Mouse (Mus musculus): ENCODE data around the gene St3gal5. TPM values are rescaled to one million over a fixed set of nuclear protein-coding genes. Genes with fewer than 3 reads are reported as not detected.
"Not testable (repeated sequence)": the region's sequence is repeated elsewhere in the genome, so short reads cannot be mapped to it uniquely, and the experiment has no call there.

The St3gal5 gene
- polyA plus RNA-seq, 1 experiment from 2014 or later = 44.4 TPM

- peaks cover 51% of the 10 kb centered on the region for H3K36me3 ChIP-seq (ENCODE audit: control insufficient read depth, insufficient read depth, low read length)
- 34% methylated on average over 7 of the region's 7 CpGs for WGBS
- ATAC-seq (ENCODE audit: insufficient number of reproducible peaks, insufficient read depth, low FRiP score, low read depth) = no peak
Observed at GRCm38 (mm10) chr6:72144353-72144752, 47.0 kb downstream of the St3gal5 start.

GRCm38 (mm10) chr6:72146803-72147202, 49.4 kb downstream of the St3gal5 start:
- peaks cover 63% of the 10 kb centered on the region for H3K36me3 ChIP-seq (ENCODE audit: control insufficient read depth, insufficient read depth, low read length)
- no peak overlapping the region for H3K27ac ChIP-seq (replicated peaks in 1 of 2; ENCODE audit: control insufficient read depth in 1 of 2, insufficient read depth in 1 of 2, low read depth in 2 of 2, low read length in 2 of 2)
- H3K4me3 ChIP-seq (ENCODE audit: control insufficient read depth in 1 of 2, insufficient read depth in 1 of 2, low read depth in 1 of 2, low read length in 2 of 2) = no peak overlapping the region
- peaks cover 0 to 3% of the 10 kb centered on the region in 2 experiments; a peak in 1 of 4 replicates for H3K4me1 ChIP-seq (ENCODE audit: control insufficient read depth in 2 of 2, insufficient read depth in 2 of 2, low read length in 2 of 2)
- no peak overlapping the region for H3K4me2 ChIP-seq (ENCODE audit: low read length)
- WGBS = 90% methylated on average over 14 of the region's 14 CpGs
- ATAC-seq (ENCODE audit: insufficient number of reproducible peaks, insufficient read depth, low FRiP score, low read depth) = no peak
- H3K9me3 ChIP-seq (ENCODE audit: control insufficient read depth, low read length) = peaks cover 8% of the 10 kb centered on the region; the same call in 1 of the 2 replicates
- H3K27me3 ChIP-seq (ENCODE audit: control insufficient read depth, insufficient read depth, low read length) = no peaks in the 10 kb centered on the region
- H3K9ac ChIP-seq (ENCODE audit: low read length) = no peak overlapping the region

More at GRCm38 (mm10) chr6:72144353-72144752, 47.0 kb downstream of the St3gal5 start:
- no peak overlapping the region for H3K4me2 ChIP-seq (ENCODE audit: low read length)
- H3K9ac ChIP-seq (ENCODE audit: low read length) = no peak overlapping the region
- no peaks in the 10 kb centered on the region for H3K9me3 ChIP-seq (ENCODE audit: control insufficient read depth, low read length)
- no peaks in the 10 kb centered on the region for H3K27me3 ChIP-seq (ENCODE audit: control insufficient read depth, insufficient read depth, low read length)
- peaks cover 8 to 14% of the 10 kb centered on the region in 2 experiments; a peak in 3 of 4 replicates for H3K4me1 ChIP-seq (ENCODE audit: control insufficient read depth in 2 of 2, insufficient read depth in 2 of 2, low read length in 2 of 2)
- no peak overlapping the region for H3K27ac ChIP-seq (replicated peaks in 1 of 2; ENCODE audit: control insufficient read depth in 1 of 2, insufficient read depth in 1 of 2, low read depth in 2 of 2, low read length in 2 of 2)
- H3K4me3 ChIP-seq (ENCODE audit: control insufficient read depth in 1 of 2, insufficient read depth in 1 of 2, low read depth in 1 of 2, low read length in 2 of 2) = no peak overlapping the region

DNA sequence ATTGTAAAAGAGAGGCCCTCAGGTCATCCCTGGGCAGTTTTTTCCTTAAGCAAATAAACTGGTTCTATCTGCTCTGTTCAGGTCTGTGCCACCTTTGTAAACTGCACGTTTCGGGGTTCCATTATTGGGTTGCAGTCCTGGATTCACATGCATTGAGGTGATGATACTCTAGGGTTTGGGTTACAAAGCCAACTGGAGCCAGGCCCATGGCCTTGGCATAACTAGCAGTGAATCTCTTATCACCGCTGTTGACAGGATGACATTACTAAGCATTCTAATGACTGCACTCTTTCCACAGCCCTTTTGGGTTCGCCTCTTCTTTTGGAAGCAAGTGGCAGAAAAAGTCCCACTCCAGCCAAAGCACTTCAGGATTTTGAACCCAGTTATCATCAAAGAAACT, 51.3 kb downstream of the St3gal5 start:
- H3K36me3 ChIP-seq (ENCODE audit: control insufficient read depth, insufficient read depth, low read length) = peaks cover 66% of the 10 kb centered on the region
- ATAC-seq (ENCODE audit: insufficient number of reproducible peaks, insufficient read depth, low FRiP score, low read depth) = no peak
- peaks cover 8% of the 10 kb centered on the region; the same call in 1 of the 2 replicates for H3K9me3 ChIP-seq (ENCODE audit: control insufficient read depth, low read length)
- peaks cover 0 to 3% of the 10 kb centered on the region in 2 experiments; a peak in 1 of 4 replicates for H3K4me1 ChIP-seq (ENCODE audit: control insufficient read depth in 2 of 2, insufficient read depth in 2 of 2, low read length in 2 of 2)
- H3K27me3 ChIP-seq (ENCODE audit: control insufficient read depth, insufficient read depth, low read length) = no peaks in the 10 kb centered on the region
- no peak overlapping the region for H3K27ac ChIP-seq (replicated peaks in 1 of 2; ENCODE audit: control insufficient read depth in 1 of 2, insufficient read depth in 1 of 2, low read depth in 2 of 2, low read length in 2 of 2)
- H3K4me2 ChIP-seq (ENCODE audit: low read length) = no peak overlapping the region
- H3K9ac ChIP-seq (ENCODE audit: low read length) = no peak overlapping the region
- no peak overlapping the region for H3K4me3 ChIP-seq (ENCODE audit: control insufficient read depth in 1 of 2, insufficient read depth in 1 of 2, low read depth in 1 of 2, low read length in 2 of 2)
- 85% methylated on average over 4 of the region's 4 CpGs for WGBS

DNA sequence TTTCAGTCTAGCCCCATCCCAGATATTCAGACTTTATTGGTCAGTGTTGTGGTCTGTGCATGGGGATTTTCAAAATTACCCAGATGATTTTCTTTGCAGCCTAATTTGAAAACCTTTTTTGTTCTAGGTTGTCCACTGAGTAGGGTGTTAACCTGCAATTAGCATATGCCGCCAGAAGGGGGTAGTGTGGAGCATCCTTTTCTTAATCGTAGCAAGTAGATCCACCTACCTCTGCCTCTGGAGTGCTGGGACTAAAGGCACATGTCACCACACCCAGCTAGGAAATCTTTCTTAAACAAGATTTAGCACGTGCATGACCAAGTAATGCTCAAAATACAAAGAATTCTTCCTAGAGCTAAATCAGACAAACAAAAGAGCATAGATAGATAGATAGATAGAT, 52.4 kb downstream of the St3gal5 start:
- H3K27me3 ChIP-seq (ENCODE audit: control insufficient read depth, insufficient read depth, low read length) = no peaks in the 10 kb centered on the region
- H3K9ac ChIP-seq (ENCODE audit: low read length) = no peak overlapping the region
- peaks cover 8% of the 10 kb centered on the region; the same call in 1 of the 2 replicates for H3K9me3 ChIP-seq (ENCODE audit: control insufficient read depth, low read length)
- 83% methylated on average over 3 of the region's 3 CpGs for WGBS
- H3K4me2 ChIP-seq (ENCODE audit: low read length) = no peak overlapping the region
- no peak overlapping the region for H3K4me3 ChIP-seq (ENCODE audit: control insufficient read depth in 1 of 2, insufficient read depth in 1 of 2, low read depth in 1 of 2, low read length in 2 of 2)
- peaks cover 70% of the 10 kb centered on the region for H3K36me3 ChIP-seq (ENCODE audit: control insufficient read depth, insufficient read depth, low read length)
- ATAC-seq (ENCODE audit: insufficient number of reproducible peaks, insufficient read depth, low FRiP score, low read depth) = no peak
- no peaks in the 10 kb centered on the region for H3K4me1 ChIP-seq (ENCODE audit: control insufficient read depth in 2 of 2, insufficient read depth in 2 of 2, low read length in 2 of 2)
- H3K27ac ChIP-seq (replicated peaks in 1 of 2; ENCODE audit: control insufficient read depth in 1 of 2, insufficient read depth in 1 of 2, low read depth in 2 of 2, low read length in 2 of 2) = no peak overlapping the region

GRCm38 (mm10) chr6:72152707-72153106, 55.3 kb downstream of the St3gal5 start:
- H3K27me3 ChIP-seq (ENCODE audit: control insufficient read depth, insufficient read depth, low read length) = no peaks in the 10 kb centered on the region
- no peak for ATAC-seq (ENCODE audit: insufficient number of reproducible peaks, insufficient read depth, low FRiP score, low read depth)
- peaks cover 8% of the 10 kb centered on the region; the same call in 1 of the 2 replicates for H3K9me3 ChIP-seq (ENCODE audit: control insufficient read depth, low read length)
- WGBS = 84% methylated on average over 7 of the region's 7 CpGs
- peaks cover 67% of the 10 kb centered on the region for H3K36me3 ChIP-seq (ENCODE audit: control insufficient read depth, insufficient read depth, low read length)
- no peak overlapping the region for H3K27ac ChIP-seq (replicated peaks in 1 of 2; ENCODE audit: control insufficient read depth in 1 of 2, insufficient read depth in 1 of 2, low read depth in 2 of 2, low read length in 2 of 2)
- no peak overlapping the region for H3K4me3 ChIP-seq (ENCODE audit: control insufficient read depth in 1 of 2, insufficient read depth in 1 of 2, low read depth in 1 of 2, low read length in 2 of 2)
- H3K9ac ChIP-seq (ENCODE audit: low read length) = no peak overlapping the region
- H3K4me1 ChIP-seq (ENCODE audit: control insufficient read depth in 2 of 2, insufficient read depth in 2 of 2, low read length in 2 of 2) = no peaks in the 10 kb centered on the region
- H3K4me2 ChIP-seq (ENCODE audit: low read length) = no peak overlapping the region

GRCm38 (mm10) chr6:72153455-72153854, 56.1 kb downstream of the St3gal5 start:
- Histone ChIP-seq H3K9me3 (ENCODE audit: control insufficient read depth, low read length) (peaks cover 8% of the 10 kb centered on the region; the same call in 1 of the 2 replicates), H3K4me2 (ENCODE audit: low read length) (no peak overlapping the region), H3K36me3 (ENCODE audit: control insufficient read depth, insufficient read depth, low read length) (peaks cover 62% of the 10 kb centered on the region), H3K4me3 (ENCODE audit: control insufficient read depth in 1 of 2, insufficient read depth in 1 of 2, low read depth in 1 of 2, low read length in 2 of 2) (no peak overlapping the region), H3K27ac (replicated peaks in 1 of 2; ENCODE audit: control insufficient read depth in 1 of 2, insufficient read depth in 1 of 2, low read depth in 2 of 2, low read length in 2 of 2) (no peak overlapping the region), H3K9ac (ENCODE audit: low read length) (no peak overlapping the region), H3K4me1 (ENCODE audit: control insufficient read depth in 2 of 2, insufficient read depth in 2 of 2, low read length in 2 of 2) (no peaks in the 10 kb centered on the region), H3K27me3 (ENCODE audit: control insufficient read depth, insufficient read depth, low read length) (no peaks in the 10 kb centered on the region)
- WGBS = 91% methylated on average over 11 of the region's 11 CpGs
- ATAC-seq (ENCODE audit: insufficient number of reproducible peaks, insufficient read depth, low FRiP score, low read depth) = no peak

- not testable (repeated sequence) for H3K9me3 ChIP-seq (ENCODE audit: control insufficient read depth, low read length); H3K4me1 ChIP-seq (ENCODE audit: control insufficient read depth in 2 of 2, insufficient read depth in 2 of 2, low read length in 2 of 2); H3K9ac ChIP-seq (ENCODE audit: low read length); H3K4me2 ChIP-seq (ENCODE audit: low read length); H3K27me3 ChIP-seq (ENCODE audit: control insufficient read depth, insufficient read depth, low read length); ATAC-seq (ENCODE audit: insufficient number of reproducible peaks, insufficient read depth, low FRiP score, low read depth); H3K4me3 ChIP-seq (ENCODE audit: control insufficient read depth in 1 of 2, insufficient read depth in 1 of 2, low read depth in 1 of 2, low read length in 2 of 2); H3K27ac ChIP-seq (replicated peaks in 1 of 2; ENCODE audit: control insufficient read depth in 1 of 2, insufficient read depth in 1 of 2, low read depth in 2 of 2, low read length in 2 of 2)
- WGBS = 51% methylated on average over 3 of the region's 5 CpGs
- peaks cover 57% of the 10 kb centered on the region for H3K36me3 ChIP-seq (ENCODE audit: control insufficient read depth, insufficient read depth, low read length)
Observed at GRCm38 (mm10) chr6:72154008-72154407, 56.6 kb downstream of the St3gal5 start.

GRCm38 (mm10) chr6:72154938-72155531, 57.6 kb downstream of the St3gal5 start:
- Histone ChIP-seq H3K4me1 (ENCODE audit: control insufficient read depth in 2 of 2, insufficient read depth in 2 of 2, low read length in 2 of 2) (no peaks in the 10 kb centered on the region), H3K9ac (ENCODE audit: low read length) (no peak overlapping the region), H3K27ac (replicated peaks in 1 of 2; ENCODE audit: control insufficient read depth in 1 of 2, insufficient read depth in 1 of 2, low read depth in 2 of 2, low read length in 2 of 2) (no peak overlapping the region), H3K36me3 (ENCODE audit: control insufficient read depth, insufficient read depth, low read length) (peaks cover 46% of the 10 kb centered on the region), H3K27me3 (ENCODE audit: control insufficient read depth, insufficient read depth, low read length) (no peaks in the 10 kb centered on the region), H3K4me3 (ENCODE audit: control insufficient read depth in 1 of 2, insufficient read depth in 1 of 2, low read depth in 1 of 2, low read length in 2 of 2) (no peak overlapping the region), H3K9me3 (ENCODE audit: control insufficient read depth, low read length) (peaks cover 2% of the 10 kb centered on the region; the same call in 1 of the 2 replicates), H3K4me2 (ENCODE audit: low read length) (no peak overlapping the region)
- WGBS = 85% methylated on average over 7 of the region's 7 CpGs
- ATAC-seq (ENCODE audit: insufficient number of reproducible peaks, insufficient read depth, low FRiP score, low read depth) = no peak

All from heart, embryonic 14.5 days (tissue).